Mouse (Mus musculus): ENCODE measurements around the gene AL732309.1. TPM values are rescaled to one million over a fixed set of nuclear protein-coding genes. Genes with fewer than 3 reads are reported as not detected.

Gene AL732309.1
- polyA plus RNA-seq (2015; fragmentation: Nextera tagmentation; extraction: Ambion mirVana): 1.2 and 2.0 TPM in 2 replicates

DNA sequence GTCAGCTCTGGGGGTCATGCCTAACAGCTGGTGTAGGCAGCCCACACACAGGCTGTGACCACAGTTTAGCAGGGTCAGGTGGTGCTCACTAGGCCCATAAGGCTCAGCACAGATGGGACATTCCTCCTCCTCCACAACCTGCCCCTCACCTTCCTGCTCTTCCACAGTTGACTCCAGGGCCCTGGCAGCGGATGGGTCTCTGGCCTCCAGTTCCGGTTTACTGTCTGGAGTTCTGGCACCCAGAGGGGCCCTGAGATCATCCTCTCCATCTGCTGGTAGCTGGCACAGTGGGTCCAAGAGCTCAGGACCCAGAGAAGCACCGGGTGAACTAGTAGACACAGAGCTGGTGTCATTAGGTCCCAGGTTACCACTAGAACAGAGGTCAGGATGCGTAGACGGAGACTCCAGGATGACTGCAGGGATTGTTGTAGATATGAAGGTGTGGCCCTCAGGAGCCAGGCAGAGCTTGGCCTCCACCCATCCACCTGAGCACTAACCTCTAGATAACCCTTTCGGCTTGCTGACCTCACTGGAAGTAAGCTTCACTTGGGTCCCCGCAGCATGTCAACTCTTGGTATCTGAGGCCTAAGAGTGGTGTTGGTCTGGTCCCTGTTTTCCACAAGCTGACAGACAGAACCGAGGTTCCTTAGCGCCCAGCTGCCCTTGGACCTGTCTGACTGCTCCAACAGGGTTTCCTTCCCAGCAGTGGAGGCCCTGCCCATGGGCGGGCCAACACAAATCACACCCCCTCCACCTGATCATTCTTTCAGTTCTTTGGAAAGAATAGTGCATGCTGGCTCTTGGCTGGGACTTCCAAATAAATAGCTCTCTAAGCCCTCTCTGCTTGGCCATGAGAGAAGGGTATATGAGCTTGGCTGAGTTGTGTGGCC, at the start of gene AL732309.1:
Gene AL732309.1 (minus strand): TSS at position 681 of the 890 bp plus-strand sequence.

DNA sequence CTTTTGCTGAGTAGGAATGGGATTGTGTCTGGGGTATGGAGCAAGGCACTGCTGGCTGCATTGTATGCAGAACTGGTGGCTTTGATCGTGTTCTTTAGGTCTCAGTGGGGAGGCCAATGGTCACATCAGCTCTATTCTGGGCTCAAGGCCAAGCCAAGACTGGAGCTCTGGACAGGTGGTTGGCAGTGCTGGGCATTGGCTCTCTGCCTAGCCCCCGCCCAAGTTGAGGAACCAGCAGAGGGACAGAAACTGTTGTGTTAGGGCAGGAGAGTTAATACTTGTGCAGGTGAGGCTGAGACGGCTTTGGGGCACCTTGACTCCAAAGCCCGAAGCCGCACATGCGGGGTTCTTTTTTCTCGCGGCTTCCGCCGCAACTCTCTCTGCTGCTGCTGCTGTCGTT, 43.0 kb upstream of the AL732309.1 start, which contains the start of gene Lrrc26:
Gene Lrrc26 (plus strand): TSS at position 265 of the 400 bp plus-strand sequence.

DNA sequence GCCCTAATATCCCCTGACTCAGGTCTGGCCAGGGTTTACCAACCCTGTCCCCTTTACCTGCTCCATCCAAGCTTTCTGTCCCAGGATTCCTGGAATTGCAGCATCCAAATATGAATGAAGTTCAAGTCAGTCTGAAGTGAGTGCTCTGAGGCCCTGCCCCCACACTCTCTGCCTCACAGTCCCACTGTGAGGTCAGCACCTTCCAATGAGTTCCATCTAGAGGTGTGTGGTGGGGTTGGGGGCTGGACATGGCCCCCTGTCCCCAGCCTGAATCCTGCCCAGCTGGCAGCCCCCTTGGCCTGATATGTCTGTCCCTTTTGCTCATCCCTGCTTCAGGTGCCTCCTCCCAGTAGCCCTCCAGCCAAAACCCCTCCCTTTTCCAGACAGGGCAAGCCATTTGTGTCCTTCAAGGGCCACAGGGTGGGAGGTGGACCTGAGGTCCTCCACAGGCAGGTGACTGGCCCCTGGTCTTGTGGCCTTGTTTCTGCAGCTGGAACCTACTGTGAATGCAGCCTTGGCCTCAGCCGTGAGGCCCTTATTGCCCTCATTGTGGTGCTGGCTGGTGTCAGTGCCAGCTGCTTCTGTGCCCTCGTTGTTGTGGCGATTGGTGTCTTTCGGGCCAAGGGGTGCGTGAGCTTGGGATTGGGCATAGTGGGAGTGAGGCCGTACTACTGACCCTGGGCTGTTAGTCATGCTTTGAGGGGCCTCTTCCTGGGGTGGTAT, 41.4 kb upstream of the AL732309.1 start, which contains the start of gene Tmem210:
Gene Tmem210 (plus strand): TSS at position 219 of the 723 bp plus-strand sequence.

DNA sequence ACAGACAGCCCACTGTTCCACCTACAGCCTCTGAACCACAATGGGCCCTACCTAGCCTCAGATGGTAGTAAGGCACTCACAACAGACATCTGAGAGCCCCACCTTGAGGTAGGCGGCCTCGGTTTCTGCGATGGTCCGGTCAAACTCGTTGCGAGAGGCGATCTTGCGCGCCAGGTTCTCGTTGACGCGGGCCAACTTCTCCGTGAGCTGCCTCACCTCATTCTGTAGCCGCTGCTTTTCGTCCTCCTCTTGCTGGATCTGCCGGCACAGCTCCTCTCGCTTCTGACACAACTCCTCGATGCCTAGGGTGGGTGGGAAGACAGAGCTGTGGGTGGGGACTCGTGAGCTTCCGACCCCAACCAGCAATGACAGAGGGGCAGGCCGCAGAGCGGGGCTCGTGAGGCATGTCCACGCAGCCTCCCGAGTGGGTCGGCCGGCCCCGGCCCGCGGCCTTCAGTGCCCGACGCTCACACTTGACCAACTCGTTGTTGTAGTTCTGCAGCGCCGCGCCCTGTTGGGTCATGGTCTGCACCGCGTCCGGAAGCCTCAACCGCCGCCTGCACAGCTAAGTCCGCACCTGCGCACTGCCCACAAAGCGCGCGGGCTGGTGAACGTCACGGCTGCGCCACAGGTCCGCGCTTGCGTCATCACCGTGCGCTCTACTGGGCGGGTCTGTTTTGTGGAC, 25.3 kb upstream of the AL732309.1 start, which contains the start of the genes Ssna1 and Anapc2:
Gene Ssna1 (minus strand): TSS at position 612 of the 685 bp plus-strand sequence.
Gene Anapc2 (plus strand): TSS at position 652 of the 685 bp plus-strand sequence.

DNA sequence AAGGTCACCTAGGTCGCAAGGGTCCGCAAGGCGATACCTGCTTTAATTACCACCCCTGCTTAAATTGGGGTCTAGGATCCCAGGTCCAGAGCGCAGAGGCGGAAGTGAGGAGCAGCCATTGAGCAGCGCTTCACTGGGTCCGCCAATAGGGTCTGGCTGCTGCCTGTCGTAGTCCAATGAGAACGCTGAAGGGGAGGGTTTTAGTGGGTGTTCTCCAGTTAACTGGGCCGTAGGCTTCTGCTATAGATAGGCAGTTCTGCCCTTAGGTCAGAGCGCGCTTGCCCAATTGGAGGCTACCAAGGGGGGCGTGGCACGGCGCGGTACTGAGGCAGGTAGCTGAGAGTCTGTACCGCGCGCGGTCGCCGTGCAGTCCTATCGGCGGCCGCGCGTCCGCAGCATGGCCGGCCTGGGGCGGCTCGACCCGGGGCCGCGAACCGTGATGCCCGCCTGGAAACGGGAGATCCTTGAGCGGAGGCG, 15.7 kb upstream of the AL732309.1 start, which contains the start of gene Tprn:
Gene Tprn (plus strand): TSS at position 328 of the 477 bp plus-strand sequence.

DNA sequence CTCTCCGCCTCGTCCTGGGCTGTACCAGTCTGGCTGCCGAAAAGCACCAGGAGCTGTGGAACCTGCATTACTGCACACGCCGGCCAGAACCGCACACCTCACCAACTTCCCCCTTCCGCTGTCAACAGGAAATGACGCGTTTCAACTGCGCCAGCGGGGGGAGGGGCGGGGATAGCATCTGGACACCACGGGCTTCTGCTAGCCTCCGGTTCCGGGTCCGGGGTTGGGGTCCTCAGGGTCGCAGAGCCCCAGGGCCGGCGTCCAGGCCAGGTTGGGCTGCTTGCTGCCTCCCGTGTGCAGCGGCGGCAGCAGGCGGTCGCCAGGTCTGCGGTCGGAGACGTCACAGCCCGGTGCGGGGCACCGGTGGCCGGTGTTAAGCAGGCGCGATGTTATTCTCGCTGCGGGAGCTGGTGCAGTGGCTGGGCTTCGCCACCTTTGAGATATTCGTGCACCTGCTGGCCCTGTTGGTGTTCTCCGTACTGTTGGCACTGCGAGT, 8.7 kb upstream of the AL732309.1 start, which contains the start of gene Tmem203:
Gene Tmem203 (plus strand): TSS at position 156 of the 496 bp plus-strand sequence.

DNA sequence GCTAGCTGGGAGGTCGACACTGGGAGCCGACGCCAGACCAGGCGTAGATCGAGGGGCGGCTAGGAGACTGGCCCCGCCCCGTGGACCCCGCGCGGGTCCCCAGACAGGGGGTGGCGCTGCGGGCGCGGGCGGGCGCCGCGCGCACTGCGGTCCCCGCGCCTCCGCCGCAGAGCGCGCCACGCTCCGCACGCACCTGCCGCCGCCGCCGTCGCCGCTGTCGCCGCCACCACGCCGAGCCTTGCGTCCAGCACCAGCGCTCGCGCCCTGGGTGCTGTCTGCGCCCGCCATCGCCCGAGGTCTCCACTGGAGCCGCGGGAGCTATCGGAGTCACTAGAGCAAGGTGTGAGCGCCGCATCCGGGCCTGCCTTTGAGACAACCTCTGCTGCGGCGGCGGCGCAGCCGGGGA, 4.6 kb downstream of the AL732309.1 start, which contains the start of the genes Rnf208 and Cysrt1:
Gene Rnf208 (plus strand): TSS at position 155 of the 406 bp plus-strand sequence.
Gene Cysrt1 (minus strand): TSS at position 352 of the 406 bp plus-strand sequence.

DNA sequence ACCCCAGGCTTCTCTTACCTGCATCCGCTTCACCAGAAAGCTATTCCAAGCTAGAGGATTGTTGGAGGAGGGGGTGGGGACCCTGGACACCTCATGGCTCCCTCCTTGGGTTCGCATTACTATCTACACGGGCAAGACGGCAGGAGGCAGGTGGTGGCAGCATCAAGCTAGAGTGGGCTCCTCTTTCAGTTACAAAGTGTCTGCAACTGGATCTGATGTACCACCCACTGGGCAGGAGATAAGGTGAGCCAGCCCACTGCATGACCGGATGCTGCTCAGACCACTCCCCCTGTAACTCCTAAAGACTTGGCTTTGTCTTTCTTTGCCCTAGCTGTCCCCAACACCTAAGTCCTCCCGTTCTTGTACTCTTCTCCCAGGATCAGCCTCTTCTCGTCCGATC, 10.0 kb downstream of the AL732309.1 start, which contains the start of gene Rnf224:
Gene Rnf224 (minus strand): TSS at position 174 of the 400 bp plus-strand sequence.

DNA sequence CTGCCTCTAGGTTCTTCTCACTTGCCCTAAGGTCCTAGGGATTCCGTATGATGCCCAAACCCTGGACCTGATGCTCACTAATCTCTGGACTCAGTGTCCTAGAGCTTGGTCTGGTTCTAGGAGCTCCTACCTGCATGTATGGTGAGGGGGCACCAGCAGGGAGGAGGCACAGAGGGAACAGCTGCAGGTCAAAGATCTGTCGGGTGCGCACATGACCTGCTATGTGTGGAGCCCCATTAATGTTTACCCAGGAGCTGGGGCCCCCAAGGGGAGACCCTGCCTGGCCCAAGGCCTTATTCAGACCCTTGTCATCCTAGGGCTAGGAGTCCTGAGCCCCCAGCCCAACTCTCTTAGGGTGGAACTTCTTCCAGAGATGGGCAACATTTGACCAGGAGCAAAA, 12.6 kb downstream of the AL732309.1 start, which contains the start of gene Slc34a3:
Gene Slc34a3 (minus strand): TSS at position 315 of the 400 bp plus-strand sequence.

DNA sequence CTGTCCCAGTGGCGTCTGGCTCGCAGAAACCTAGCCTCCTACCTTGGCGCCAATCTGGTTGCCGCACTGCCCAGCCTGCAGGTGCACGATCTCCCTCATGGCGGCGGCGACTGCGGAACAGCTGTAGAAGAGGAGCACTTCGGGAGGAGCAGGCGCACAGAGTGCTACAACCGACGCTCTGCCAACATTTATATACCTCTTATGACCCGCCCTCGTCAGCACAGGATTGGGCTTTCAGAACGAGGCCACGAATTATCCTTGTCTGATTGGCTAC, 22.2 kb downstream of the AL732309.1 start, which contains the start of gene Tubb4b:
Gene Tubb4b (minus strand): TSS at position 211 of the 274 bp plus-strand sequence.

DNA sequence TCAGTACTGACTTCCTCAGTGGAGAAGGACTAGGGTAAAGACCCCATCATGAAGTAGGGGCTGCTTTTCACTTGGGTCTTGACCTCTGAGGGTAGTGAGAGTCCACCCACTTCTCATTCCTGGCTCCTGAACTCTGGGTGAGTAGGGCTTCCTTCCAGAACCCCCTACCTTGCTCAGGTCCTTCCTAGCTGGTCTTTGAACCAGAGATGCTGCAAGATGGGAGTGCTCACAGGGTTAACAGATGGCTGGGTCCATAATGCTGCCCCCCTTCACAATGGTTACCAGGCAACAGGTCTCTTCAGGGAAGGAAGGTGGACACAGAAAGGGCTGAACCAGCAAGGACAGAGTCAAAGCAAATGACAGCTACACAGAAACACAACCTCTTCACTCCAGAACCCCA, 28.2 kb downstream of the AL732309.1 start, which contains the start of gene Fam166a:
Gene Fam166a (plus strand): TSS at position 301 of the 400 bp plus-strand sequence.

DNA sequence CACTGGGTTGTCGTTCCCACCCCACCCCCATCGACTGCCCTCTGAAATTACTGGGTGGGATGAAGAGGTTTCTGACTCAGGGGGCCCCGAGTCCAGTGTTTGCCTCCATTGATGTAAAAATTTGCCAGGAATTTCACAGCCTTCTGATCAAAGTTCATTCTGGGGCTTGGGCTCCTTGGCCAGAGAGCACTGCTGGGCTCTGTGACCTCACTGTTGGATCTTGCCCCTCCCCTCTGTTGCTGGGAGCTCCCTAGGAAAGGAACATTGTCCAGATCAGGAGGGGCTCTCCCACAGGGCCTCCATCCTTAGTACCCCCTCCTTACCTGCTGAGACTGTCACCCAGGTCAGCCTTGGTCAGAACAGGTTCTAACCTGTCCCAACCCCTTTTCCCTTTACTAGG, 32.2 kb downstream of the AL732309.1 start, which contains the start of gene Stpg3:
Gene Stpg3 (minus strand): TSS at position 194 of the 400 bp plus-strand sequence.

DNA sequence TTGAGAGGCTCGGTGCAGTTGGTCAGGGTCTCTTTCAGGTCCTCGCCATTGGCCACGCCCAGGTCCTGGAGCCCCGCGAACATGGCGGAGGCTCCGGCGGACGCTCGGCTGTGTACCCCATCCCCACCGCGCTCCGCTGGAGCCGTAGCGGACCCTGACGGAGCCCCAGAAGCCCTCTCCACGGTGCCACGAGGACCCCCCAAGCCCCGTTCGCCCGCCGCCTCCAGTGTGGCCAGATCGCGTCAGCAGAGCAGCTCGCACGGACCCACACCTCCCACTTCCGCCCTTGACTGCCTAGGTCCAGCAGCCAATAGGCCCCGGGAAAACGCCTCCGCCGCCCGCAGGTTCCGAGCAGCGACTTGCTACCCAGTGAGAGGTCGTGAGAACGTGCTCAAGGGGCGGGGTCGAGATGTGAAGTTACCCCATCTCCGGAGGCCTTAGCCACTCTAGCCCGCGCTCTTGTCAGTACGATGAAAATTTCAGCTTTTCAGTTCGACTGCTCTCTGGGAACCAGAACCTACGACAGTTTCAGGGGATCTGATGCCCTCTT, 35.5 kb downstream of the AL732309.1 start, which contains the start of gene Nelfb:
Gene Nelfb (minus strand): TSS at position 369 of the 550 bp plus-strand sequence.

DNA sequence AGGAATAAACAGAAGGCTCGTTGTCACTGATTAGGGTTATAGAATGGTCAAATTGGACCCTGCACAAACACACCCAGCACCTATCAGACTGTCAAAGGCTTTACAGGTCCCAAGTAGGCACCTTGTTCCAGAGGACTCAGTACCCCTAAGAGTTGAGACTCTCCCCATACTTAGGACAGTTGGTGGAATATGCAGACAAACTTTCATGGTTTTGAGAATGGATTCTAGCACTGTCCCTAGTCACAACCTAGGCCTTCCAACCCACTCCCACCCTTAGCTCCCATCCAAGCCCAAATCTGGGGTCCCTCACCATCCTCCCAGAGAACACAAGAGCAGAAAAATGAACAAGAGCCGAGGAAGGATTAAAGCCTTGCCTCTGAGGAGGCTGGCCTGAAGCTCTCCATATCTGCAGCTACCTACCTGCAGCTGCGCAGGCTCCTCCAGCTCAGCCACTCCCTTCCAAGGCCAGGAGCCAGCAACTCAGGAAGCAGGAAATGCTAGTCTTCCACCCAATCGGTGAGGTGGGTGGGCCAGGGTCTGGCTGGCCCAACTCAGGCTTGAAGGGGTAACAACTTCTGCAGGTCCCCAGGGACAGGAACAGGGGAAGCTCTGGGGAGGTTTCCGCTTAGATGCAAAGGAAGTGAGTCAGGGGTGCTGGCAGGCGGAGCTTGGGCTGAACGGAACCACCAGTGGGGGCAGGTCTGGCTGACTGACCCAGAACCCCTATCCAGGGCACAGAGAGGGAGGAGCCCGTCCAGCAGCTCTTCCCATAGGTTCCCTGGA, 50.3 kb downstream of the AL732309.1 start, which contains the start of gene Tor4a:
Gene Tor4a (minus strand): TSS at position 715 of the 783 bp plus-strand sequence.

Other genes with a start within 250 kb of the AL732309.1 start
- gene Nsmf, start 192.5 kb downstream of the AL732309.1 start, polyA plus RNA-seq (2015; fragmentation: Nextera tagmentation; extraction: Ambion mirVana): 33.9 and 34.8 TPM in 2 replicates
- not detected in 2 replicates for gene Entpd8, start 166.6 kb downstream of the AL732309.1 start, polyA plus RNA-seq (2015; fragmentation: Nextera tagmentation; extraction: Ambion mirVana)
- 0.17 TPM in 1 of 2 replicates, not detected in the other for gene Noxa1, start 151.7 kb downstream of the AL732309.1 start, polyA plus RNA-seq (2015; fragmentation: Nextera tagmentation; extraction: Ambion mirVana)
- 9.5 and 13.8 TPM in 2 replicates for gene Nrarp, start 66.1 kb downstream of the AL732309.1 start, polyA plus RNA-seq (2015; fragmentation: Nextera tagmentation; extraction: Ambion mirVana)
- gene Tor4a, start 50.0 kb downstream of the AL732309.1 start, polyA plus RNA-seq (2015; fragmentation: Nextera tagmentation; extraction: Ambion mirVana): 2.5 and 3.6 TPM in 2 replicates
- gene Nelfb, start 35.4 kb downstream of the AL732309.1 start, polyA plus RNA-seq (2015; fragmentation: Nextera tagmentation; extraction: Ambion mirVana): 42.2 and 43.2 TPM in 2 replicates
- gene Stpg3, start 32.2 kb downstream of the AL732309.1 start, polyA plus RNA-seq (2015; fragmentation: Nextera tagmentation; extraction: Ambion mirVana): not detected in 2 replicates
- 0.19 TPM in 1 of 2 replicates, not detected in the other for gene Fam166a, start 28.1 kb downstream of the AL732309.1 start, polyA plus RNA-seq (2015; fragmentation: Nextera tagmentation; extraction: Ambion mirVana)
- gene Tubb4b, start 22.2 kb downstream of the AL732309.1 start, polyA plus RNA-seq (2015; fragmentation: Nextera tagmentation; extraction: Ambion mirVana): 141 and 191 TPM in 2 replicates
- gene Slc34a3, start 12.5 kb downstream of the AL732309.1 start, polyA plus RNA-seq (2015; fragmentation: Nextera tagmentation; extraction: Ambion mirVana): not detected in 2 replicates
- not detected in 2 replicates for gene Rnf224, start 10.1 kb downstream of the AL732309.1 start, polyA plus RNA-seq (2015; fragmentation: Nextera tagmentation; extraction: Ambion mirVana)
- 0.50 and 1.5 TPM in 2 replicates for gene Rnf208, start 4.6 kb downstream of the AL732309.1 start, polyA plus RNA-seq (2015; fragmentation: Nextera tagmentation; extraction: Ambion mirVana)
- gene Cysrt1, start 4.4 kb downstream of the AL732309.1 start, polyA plus RNA-seq (2015; fragmentation: Nextera tagmentation; extraction: Ambion mirVana): 8.6 TPM in 1 of 2 replicates, not detected in the other
- 27.2 and 29.6 TPM in 2 replicates for gene Tmem203, start 8.6 kb upstream of the AL732309.1 start, polyA plus RNA-seq (2015; fragmentation: Nextera tagmentation; extraction: Ambion mirVana)
- gene Tprn, start 15.8 kb upstream of the AL732309.1 start, polyA plus RNA-seq (2015; fragmentation: Nextera tagmentation; extraction: Ambion mirVana): 3.0 and 3.9 TPM in 2 replicates
- 102 and 122 TPM in 2 replicates for gene Ssna1, start 25.6 kb upstream of the AL732309.1 start, polyA plus RNA-seq (2015; fragmentation: Nextera tagmentation; extraction: Ambion mirVana)
- gene Anapc2, start 25.6 kb upstream of the AL732309.1 start, polyA plus RNA-seq (2015; fragmentation: Nextera tagmentation; extraction: Ambion mirVana): 51.7 and 54.8 TPM in 2 replicates
- gene Tmem210, start 41.3 kb upstream of the AL732309.1 start, polyA plus RNA-seq (2015; fragmentation: Nextera tagmentation; extraction: Ambion mirVana): not detected in 2 replicates
- gene Lrrc26, start 43.1 kb upstream of the AL732309.1 start, polyA plus RNA-seq (2015; fragmentation: Nextera tagmentation; extraction: Ambion mirVana): 0.12 and 0.15 TPM in 2 replicates
- gene Grin1, start 72.3 kb upstream of the AL732309.1 start, polyA plus RNA-seq (2015; fragmentation: Nextera tagmentation; extraction: Ambion mirVana): not detected in 2 replicates
- gene Man1b1, start 85.5 kb upstream of the AL732309.1 start, polyA plus RNA-seq (2015; fragmentation: Nextera tagmentation; extraction: Ambion mirVana): 29.6 and 33.0 TPM in 2 replicates
- 8.7 and 10.9 TPM in 2 replicates for gene Dpp7, start 109.5 kb upstream of the AL732309.1 start, polyA plus RNA-seq (2015; fragmentation: Nextera tagmentation; extraction: Ambion mirVana)
- 12.4 and 16.8 TPM in 2 replicates for gene Uap1l1, start 118.8 kb upstream of the AL732309.1 start, polyA plus RNA-seq (2015; fragmentation: Nextera tagmentation; extraction: Ambion mirVana)
- 5.8 and 6.4 TPM in 2 replicates for gene Sapcd2, start 125.5 kb upstream of the AL732309.1 start, polyA plus RNA-seq (2015; fragmentation: Nextera tagmentation; extraction: Ambion mirVana)
- gene Entpd2, start 149.0 kb upstream of the AL732309.1 start, polyA plus RNA-seq (2015; fragmentation: Nextera tagmentation; extraction: Ambion mirVana): 30.8 and 32.7 TPM in 2 replicates
- 19.3 and 28.5 TPM in 2 replicates for gene Npdc1, start 152.5 kb upstream of the AL732309.1 start, polyA plus RNA-seq (2015; fragmentation: Nextera tagmentation; extraction: Ambion mirVana)
- gene Fut7, start 176.4 kb upstream of the AL732309.1 start, polyA plus RNA-seq (2015; fragmentation: Nextera tagmentation; extraction: Ambion mirVana): 0.06 TPM in 1 of 2 replicates, not detected in the other
- gene Abca2, start 181.8 kb upstream of the AL732309.1 start, polyA plus RNA-seq (2015; fragmentation: Nextera tagmentation; extraction: Ambion mirVana): 1.2 and 1.6 TPM in 2 replicates
- 1.0 and 6.2 TPM in 2 replicates for gene Clic3, start 210.0 kb upstream of the AL732309.1 start, polyA plus RNA-seq (2015; fragmentation: Nextera tagmentation; extraction: Ambion mirVana)
- 56.6 and 62.1 TPM in 2 replicates for gene Paxx, start 214.2 kb upstream of the AL732309.1 start, polyA plus RNA-seq (2015; fragmentation: Nextera tagmentation; extraction: Ambion mirVana)
- 11.8 and 13.3 TPM in 2 replicates for gene Ptgds, start 223.2 kb upstream of the AL732309.1 start, polyA plus RNA-seq (2015; fragmentation: Nextera tagmentation; extraction: Ambion mirVana)
- gene Lcn12, start 247.0 kb upstream of the AL732309.1 start, polyA plus RNA-seq (2015; fragmentation: Nextera tagmentation; extraction: Ambion mirVana): not detected in 2 replicates

Data from skeletal muscle tissue, postnatal 0 days (tissue).